Mouse (Mus musculus) erythroblast, embryonic 14.5 days (primary cell): ENCODE measurements around the gene Bace2.

ENCODE experiments used
- GATA1 ChIP-seq: IDR thresholded peaks from 2 replicates; pipeline ENCODE4 v1.6.1; 2012; ENCODE audit warnings: low read length, inconsistent platforms, mixed read lengths
- TAL1 ChIP-seq: IDR thresholded peaks from 3 replicates; pipeline ENCODE4 v1.6.1; 2012; ENCODE audit warnings: low read length, inconsistent platforms, mixed read lengths

- TF ChIP-seq GATA1 (no peak), TAL1 (no peak)
Measured at GRCm38 (mm10) chr16:97418749-97419453, 62.4 kb downstream of the Bace2 start.
